Mouse (Mus musculus): ENCODE measurements around the gene Eid1. TPM values are rescaled to one million over a fixed set of nuclear protein-coding genes. Genes with fewer than 3 reads are reported as not detected.

Eid1 gene
- total and polyA plus RNA-seq, 2 experiments = 4.5 to 11.1 TPM

- no peaks in the 10 kb centered on the region for H3K79me2 ChIP-seq (ENCODE audit: control insufficient read depth, insufficient read depth, low read length)
- no peak for DNase-seq (ENCODE audit: extremely low read depth, low read depth, low spot score)
- peaks cover 2% of the 10 kb centered on the region; the same call in 1 of the 2 replicates for H3K4me1 ChIP-seq (ENCODE audit: control insufficient read depth, insufficient read depth, low read length)
- no peaks in the 10 kb centered on the region for H3K27me3 ChIP-seq (ENCODE audit: control insufficient read depth, insufficient read depth, low read length)
- H3K4me3 ChIP-seq (ENCODE audit: insufficient read depth, low read depth, low read length) = no peak overlapping the region; the same call in 1 of the 2 replicates
- H3K9ac ChIP-seq (ENCODE audit: low read depth, low read length) = 0 out of 2 replicates have a peak overlapping the region, but pooled peaks have one; percentile 15
- TF ChIP-seq CTCF (IDR thresholded peaks at IDR 0.05; ENCODE audit: low read depth, low read length) (no peak), POLR2A (IDR thresholded peaks at IDR 0.05; ENCODE audit: extremely low read depth, insufficient read depth, low read length) (no peak)
- no peaks in the 10 kb centered on the region for H3K36me3 ChIP-seq (ENCODE audit: control insufficient read depth, insufficient read depth, low read length)
- H3K27ac ChIP-seq (replicated peaks; ENCODE audit: insufficient read depth, low read depth, low read length) = no peak overlapping the region
- WGBS = 62% methylated on average over 8 of the region's 8 CpGs
Observed at GRCm38 (mm10) chr2:125651563-125651962, 21.3 kb upstream of the Eid1 start.

- TF ChIP-seq POLR2A (IDR thresholded peaks at IDR 0.05; ENCODE audit: extremely low read depth, insufficient read depth, low read length) (no peak), CTCF (IDR thresholded peaks at IDR 0.05; ENCODE audit: low read depth, low read length) (no peak)
- H3K4me1 ChIP-seq (ENCODE audit: control insufficient read depth, insufficient read depth, low read length) = peaks cover 2% of the 10 kb centered on the region; the same call in 1 of the 2 replicates
- 95% methylated on average over 2 of the region's 2 CpGs for WGBS
- H3K9ac ChIP-seq (ENCODE audit: low read depth, low read length) = no peak overlapping the region
- H3K4me3 ChIP-seq (ENCODE audit: insufficient read depth, low read depth, low read length) = no peak overlapping the region
- H3K79me2 ChIP-seq (ENCODE audit: control insufficient read depth, insufficient read depth, low read length) = no peaks in the 10 kb centered on the region
- H3K27ac ChIP-seq (replicated peaks; ENCODE audit: insufficient read depth, low read depth, low read length) = no peak overlapping the region
- H3K27me3 ChIP-seq (ENCODE audit: control insufficient read depth, insufficient read depth, low read length) = no peaks in the 10 kb centered on the region
- no peak for DNase-seq (ENCODE audit: extremely low read depth, low read depth, low spot score)
- H3K36me3 ChIP-seq (ENCODE audit: control insufficient read depth, insufficient read depth, low read length) = no peaks in the 10 kb centered on the region
Observed at GRCm38 (mm10) chr2:125653286-125653685, 19.6 kb upstream of the Eid1 start.

- no peaks in the 10 kb centered on the region for H3K79me2 ChIP-seq (ENCODE audit: control insufficient read depth, insufficient read depth, low read length)
- no peak overlapping the region for H3K27ac ChIP-seq (replicated peaks; ENCODE audit: insufficient read depth, low read depth, low read length)
- no peaks in the 10 kb centered on the region for H3K36me3 ChIP-seq (ENCODE audit: control insufficient read depth, insufficient read depth, low read length)
- no peak overlapping the region for H3K9ac ChIP-seq (ENCODE audit: low read depth, low read length)
- TF ChIP-seq POLR2A (IDR thresholded peaks at IDR 0.05; ENCODE audit: extremely low read depth, insufficient read depth, low read length) (no peak), CTCF (IDR thresholded peaks at IDR 0.05; ENCODE audit: low read depth, low read length) (no peak)
- no peaks in the 10 kb centered on the region for H3K27me3 ChIP-seq (ENCODE audit: control insufficient read depth, insufficient read depth, low read length)
- DNase-seq (ENCODE audit: extremely low read depth, low read depth, low spot score) = no peak
- peaks cover 2% of the 10 kb centered on the region; the same call in 1 of the 2 replicates for H3K4me1 ChIP-seq (ENCODE audit: control insufficient read depth, insufficient read depth, low read length)
- WGBS = 91% methylated on average over 9 of the region's 9 CpGs
- H3K4me3 ChIP-seq (ENCODE audit: insufficient read depth, low read depth, low read length) = no peak overlapping the region
Observed at GRCm38 (mm10) chr2:125655391-125655790, 17.5 kb upstream of the Eid1 start.

GRCm38 (mm10) chr2:125659823-125660536 lies 12.9 kb upstream of the Eid1 start:
- Histone ChIP-seq H3K9ac (ENCODE audit: low read depth, low read length) (no peak overlapping the region), H3K27me3 (ENCODE audit: control insufficient read depth, insufficient read depth, low read length) (no peaks in the 10 kb centered on the region), H3K4me3 (ENCODE audit: insufficient read depth, low read depth, low read length) (no peak overlapping the region), H3K79me2 (ENCODE audit: control insufficient read depth, insufficient read depth, low read length) (no peaks in the 10 kb centered on the region), H3K36me3 (ENCODE audit: control insufficient read depth, insufficient read depth, low read length) (no peaks in the 10 kb centered on the region), H3K27ac (replicated peaks; ENCODE audit: insufficient read depth, low read depth, low read length) (no peak overlapping the region), H3K4me1 (ENCODE audit: control insufficient read depth, insufficient read depth, low read length) (no peaks in the 10 kb centered on the region)
- peak; percentile 72 for TF ChIP-seq CTCF (IDR thresholded peaks at IDR 0.05; ENCODE audit: low read depth, low read length)
- no peak for TF ChIP-seq POLR2A (IDR thresholded peaks at IDR 0.05; ENCODE audit: extremely low read depth, insufficient read depth, low read length)
- 15% methylated on average over 10 of the region's 10 CpGs for WGBS
- peak; percentile 48 for DNase-seq (ENCODE audit: extremely low read depth, low read depth, low spot score)

- no peak overlapping the region for H3K27ac ChIP-seq (replicated peaks; ENCODE audit: insufficient read depth, low read depth, low read length)
- H3K4me1 ChIP-seq (ENCODE audit: control insufficient read depth, insufficient read depth, low read length) = no peaks in the 10 kb centered on the region
- no peak overlapping the region for H3K9ac ChIP-seq (ENCODE audit: low read depth, low read length)
- no peak overlapping the region for H3K4me3 ChIP-seq (ENCODE audit: insufficient read depth, low read depth, low read length)
- no peaks in the 10 kb centered on the region for H3K36me3 ChIP-seq (ENCODE audit: control insufficient read depth, insufficient read depth, low read length)
- H3K27me3 ChIP-seq (ENCODE audit: control insufficient read depth, insufficient read depth, low read length) = no peaks in the 10 kb centered on the region
- no peaks in the 10 kb centered on the region for H3K79me2 ChIP-seq (ENCODE audit: control insufficient read depth, insufficient read depth, low read length)
- TF ChIP-seq CTCF (IDR thresholded peaks at IDR 0.05; ENCODE audit: low read depth, low read length) (no peak), POLR2A (IDR thresholded peaks at IDR 0.05; ENCODE audit: extremely low read depth, insufficient read depth, low read length) (no peak)
- 62% methylated on average over 20 of the region's 20 CpGs for WGBS
- no peak for DNase-seq (ENCODE audit: extremely low read depth, low read depth, low spot score)
Observed at GRCm38 (mm10) chr2:125660537-125661130, 12.3 kb upstream of the Eid1 start.

GRCm38 (mm10) chr2:125661156-125661555 lies 11.7 kb upstream of the Eid1 start:
- 78% methylated on average over 4 of the region's 4 CpGs for WGBS
- DNase-seq (ENCODE audit: extremely low read depth, low read depth, low spot score) = no peak
- H3K9ac ChIP-seq (ENCODE audit: low read depth, low read length) = no peak overlapping the region
- H3K27me3 ChIP-seq (ENCODE audit: control insufficient read depth, insufficient read depth, low read length) = no peaks in the 10 kb centered on the region
- no peaks in the 10 kb centered on the region for H3K36me3 ChIP-seq (ENCODE audit: control insufficient read depth, insufficient read depth, low read length)
- no peak overlapping the region for H3K27ac ChIP-seq (replicated peaks; ENCODE audit: insufficient read depth, low read depth, low read length)
- H3K4me1 ChIP-seq (ENCODE audit: control insufficient read depth, insufficient read depth, low read length) = no peaks in the 10 kb centered on the region
- H3K4me3 ChIP-seq (ENCODE audit: insufficient read depth, low read depth, low read length) = no peak overlapping the region
- H3K79me2 ChIP-seq (ENCODE audit: control insufficient read depth, insufficient read depth, low read length) = no peaks in the 10 kb centered on the region
- TF ChIP-seq POLR2A (IDR thresholded peaks at IDR 0.05; ENCODE audit: extremely low read depth, insufficient read depth, low read length) = no peak
- TF ChIP-seq CTCF (IDR thresholded peaks at IDR 0.05; ENCODE audit: low read depth, low read length) = no peak

Data from liver, adult 2 months (tissue).